Mouse (Mus musculus): Measurements from ENCODE around the gene Tspan33. TPM values are rescaled to one million over a fixed set of nuclear protein-coding genes. Genes with fewer than 3 reads are reported as not detected.

Gene Tspan33
- 33.6 and 36.2 TPM in 2 replicates for polyA plus RNA-seq (2012; rRNA removed)

GRCm38 (mm10) chr6:29693953-29694352 is at the start of gene Tspan33:
Tspan33 (plus strand) TSS chr6:29694222.

DNA sequence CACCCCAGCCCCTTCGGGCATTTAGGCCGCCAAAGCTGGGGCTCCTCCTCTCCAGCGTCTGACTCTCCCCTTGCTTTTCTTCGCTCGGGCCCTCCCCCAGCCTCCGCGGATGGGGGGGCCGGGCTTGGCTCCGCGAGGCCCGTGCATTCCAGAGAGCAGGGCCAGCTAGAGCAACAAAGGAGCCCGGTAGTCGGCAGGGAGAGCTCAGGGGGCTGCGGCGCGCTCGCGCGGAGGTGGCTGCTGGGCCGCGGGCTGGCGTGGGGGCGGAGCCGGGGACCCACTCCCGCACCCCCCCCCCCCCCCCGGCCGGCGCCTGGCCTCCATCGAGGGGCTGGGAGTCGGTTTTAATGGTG is 41.3 kb downstream of the Tspan33 start, which contains the start of gene Smo:
Smo (plus strand) TSS at position 168 of the 353 bp plus-strand sequence.

Other genes starting within 250 kb of the Tspan33 start
- gene Atp6v1f, start 226.5 kb upstream of the Tspan33 start, polyA plus RNA-seq (2012; rRNA removed) = 194 and 270 TPM in 2 replicates
- not detected in 2 replicates for gene Atp6v1fnb, start 222.8 kb upstream of the Tspan33 start, polyA plus RNA-seq (2012; rRNA removed)
- 14.1 and 15.6 TPM in 2 replicates for gene Kcp, start 186.3 kb upstream of the Tspan33 start, polyA plus RNA-seq (2012; rRNA removed)
- gene Irf5, start 167.6 kb upstream of the Tspan33 start, polyA plus RNA-seq (2012; rRNA removed) = 16.5 and 16.6 TPM in 2 replicates
- 36.1 and 60.5 TPM in 2 replicates for gene Tnpo3, start 84.3 kb upstream of the Tspan33 start, polyA plus RNA-seq (2012; rRNA removed)
- 33.6 and 34.4 TPM in 2 replicates for gene Smo, start 41.3 kb downstream of the Tspan33 start, polyA plus RNA-seq (2012; rRNA removed)
- 231 and 289 TPM in 2 replicates for gene Ahcyl2, start 73.8 kb downstream of the Tspan33 start, polyA plus RNA-seq (2012; rRNA removed)
- 1.1 TPM in 2 replicates for gene Strip2, start 222.8 kb downstream of the Tspan33 start, polyA plus RNA-seq (2012; rRNA removed)

Measured in colon, adult 2 months (tissue).